Mouse (Mus musculus): ENCODE results near the gene Npb. TPM values are rescaled to one million over a fixed set of nuclear protein-coding genes. Genes with fewer than 3 reads are reported as not detected.

Gene Npb
- polyA plus RNA-seq, 1 experiment from 2014 or later: 0.63 TPM

GRCm38 (mm10) chr11:120575046-120575445 is 33.2 kb upstream of the Npb start:
- WGBS: 84% methylated on average over 2 of the region's 2 CpGs
- Histone ChIP-seq H3K4me3 (0 out of 2 replicates have a peak overlapping the region, but pooled peaks have one; percentile 100), H3K27me3 (ENCODE audit: insufficient read depth, poor library complexity, severe bottlenecking) (no peaks in the 10 kb centered on the region), H3K27ac (no peak overlapping the region), H3K9me3 (no peaks in the 10 kb centered on the region), H3K36me3 (peaks cover 48% of the 10 kb centered on the region), H3K4me1 (replicated peaks) (peaks cover 50% of the 10 kb centered on the region)
- no peak for DNase-seq (ENCODE audit: low spot score)

GRCm38 (mm10) chr11:120575940-120576339 is 32.3 kb upstream of the Npb start:
- no peak overlapping the region for H3K27ac ChIP-seq
- H3K4me1 ChIP-seq (replicated peaks): peaks cover 51% of the 10 kb centered on the region
- no peak for DNase-seq (ENCODE audit: low spot score)
- H3K9me3 ChIP-seq: no peaks in the 10 kb centered on the region
- H3K27me3 ChIP-seq (ENCODE audit: insufficient read depth, poor library complexity, severe bottlenecking): no peaks in the 10 kb centered on the region
- no peak overlapping the region for H3K4me3 ChIP-seq
- peaks cover 42% of the 10 kb centered on the region for H3K36me3 ChIP-seq

- Histone ChIP-seq H3K36me3 (peaks cover 36% of the 10 kb centered on the region), H3K4me3 (peak overlapping the region; percentile 10; the same call in 1 of the 2 replicates), H3K9me3 (no peaks in the 10 kb centered on the region), H3K27me3 (ENCODE audit: insufficient read depth, poor library complexity, severe bottlenecking) (no peaks in the 10 kb centered on the region), H3K27ac (no peak overlapping the region), H3K4me1 (replicated peaks) (peaks cover 47% of the 10 kb centered on the region)
- 89% methylated on average over 3 of the region's 3 CpGs for WGBS
- DNase-seq (ENCODE audit: low spot score): no peak
These were observed 31.8 kb upstream of the Npb start for GRCm38 (mm10) chr11:120576365-120576981.

GRCm38 (mm10) chr11:120577211-120578023 is 30.9 kb upstream of the Npb start:
- Histone ChIP-seq H3K4me3 (peak overlapping the region; percentile 10), H3K4me1 (replicated peaks) (peaks cover 50% of the 10 kb centered on the region), H3K27ac (0 out of 2 replicates have a peak overlapping the region, but pooled peaks have one; percentile 99), H3K36me3 (peaks cover 35% of the 10 kb centered on the region), H3K27me3 (ENCODE audit: insufficient read depth, poor library complexity, severe bottlenecking) (no peaks in the 10 kb centered on the region), H3K9me3 (no peaks in the 10 kb centered on the region)
- 83% methylated on average over 7 of the region's 7 CpGs for WGBS
- DNase-seq (ENCODE audit: low spot score): no peak

- Histone ChIP-seq H3K27me3 (ENCODE audit: insufficient read depth, poor library complexity, severe bottlenecking) (no peaks in the 10 kb centered on the region), H3K4me1 (replicated peaks) (peaks cover 52% of the 10 kb centered on the region), H3K36me3 (peaks cover 41% of the 10 kb centered on the region), H3K4me3 (no peak overlapping the region; the same call in 1 of the 2 replicates), H3K27ac (peak overlapping the region; percentile 99), H3K9me3 (no peaks in the 10 kb centered on the region)
- DNase-seq (ENCODE audit: low spot score): no peak
- 91% methylated on average over 10 of the region's 10 CpGs for WGBS
These were observed 30.1 kb upstream of the Npb start for GRCm38 (mm10) chr11:120578024-120578693.

GRCm38 (mm10) chr11:120578694-120579243 is 29.5 kb upstream of the Npb start:
- H3K27ac ChIP-seq: peak overlapping the region; percentile 99
- DNase-seq (ENCODE audit: low spot score): peak; percentile 31
- peaks cover 51% of the 10 kb centered on the region for H3K4me1 ChIP-seq (replicated peaks)
- WGBS: 83% methylated on average over 11 of the region's 11 CpGs
- H3K36me3 ChIP-seq: peaks cover 47% of the 10 kb centered on the region
- peak overlapping the region; percentile 93 for H3K4me3 ChIP-seq
- H3K27me3 ChIP-seq (ENCODE audit: insufficient read depth, poor library complexity, severe bottlenecking): no peaks in the 10 kb centered on the region
- H3K9me3 ChIP-seq: peaks cover under 1% of the 10 kb centered on the region

GRCm38 (mm10) chr11:120579316-120580107 is 28.8 kb upstream of the Npb start:
- peak overlapping the region; percentile 99 for H3K27ac ChIP-seq
- H3K4me1 ChIP-seq (replicated peaks): peaks cover 44% of the 10 kb centered on the region
- 61% methylated on average over 15 of the region's 15 CpGs for WGBS
- H3K4me3 ChIP-seq: peak overlapping the region; percentile 93
- H3K9me3 ChIP-seq: peaks cover 4% of the 10 kb centered on the region
- DNase-seq (ENCODE audit: low spot score): peak; percentile 88
- H3K36me3 ChIP-seq: peaks cover 54% of the 10 kb centered on the region
- no peaks in the 10 kb centered on the region for H3K27me3 ChIP-seq (ENCODE audit: insufficient read depth, poor library complexity, severe bottlenecking)

GRCm38 (mm10) chr11:120580190-120580589 is 28.1 kb upstream of the Npb start:
- DNase-seq (ENCODE audit: low spot score): no peak
- peaks cover 4% of the 10 kb centered on the region for H3K9me3 ChIP-seq
- peak overlapping the region; percentile 93 for H3K4me3 ChIP-seq
- H3K27me3 ChIP-seq (ENCODE audit: insufficient read depth, poor library complexity, severe bottlenecking): no peaks in the 10 kb centered on the region
- H3K36me3 ChIP-seq: peaks cover 61% of the 10 kb centered on the region
- peaks cover 40% of the 10 kb centered on the region for H3K4me1 ChIP-seq (replicated peaks)
- WGBS: 67% methylated on average over 7 of the region's 7 CpGs
- H3K27ac ChIP-seq: peak overlapping the region; percentile 99

GRCm38 (mm10) chr11:120580871-120581331 is 27.4 kb upstream of the Npb start:
- DNase-seq (ENCODE audit: low spot score): peak; percentile 44
- Histone ChIP-seq H3K27ac (peak overlapping the region; percentile 99), H3K4me1 (replicated peaks) (peaks cover 40% of the 10 kb centered on the region), H3K27me3 (ENCODE audit: insufficient read depth, poor library complexity, severe bottlenecking) (no peaks in the 10 kb centered on the region), H3K4me3 (peak overlapping the region; percentile 93), H3K9me3 (peaks cover 4% of the 10 kb centered on the region), H3K36me3 (peaks cover 68% of the 10 kb centered on the region)
- under 1% methylated on average over 44 of the region's 44 CpGs for WGBS

- Histone ChIP-seq H3K36me3 (peaks cover 76% of the 10 kb centered on the region), H3K27ac (peak within 1 kb of the TSS; percentile 99), H3K27me3 (ENCODE audit: insufficient read depth, poor library complexity, severe bottlenecking) (no peaks in the 10 kb centered on the region), H3K9me3 (peaks cover 4% of the 10 kb centered on the region), H3K4me3 (peak within 1 kb of the TSS; percentile 93), H3K4me1 (replicated peaks) (peaks cover 40% of the 10 kb centered on the region)
- 5% methylated on average over 75 of the region's 75 CpGs for WGBS
- peak; percentile 90 for DNase-seq (ENCODE audit: low spot score)
These were observed 26.6 kb upstream of the Npb start, which contains the start of gene Arhgdia for GRCm38 (mm10) chr11:120581490-120582267. TSS of gene Arhgdia (minus strand) at chr11:120581624.

GRCm38 (mm10) chr11:120582268-120582981 is 25.9 kb upstream of the Npb start:
- WGBS: 76% methylated on average over 8 of the region's 8 CpGs
- Histone ChIP-seq H3K36me3 (peaks cover 77% of the 10 kb centered on the region), H3K27ac (peak overlapping the region; percentile 99), H3K27me3 (ENCODE audit: insufficient read depth, poor library complexity, severe bottlenecking) (no peaks in the 10 kb centered on the region), H3K4me1 (replicated peaks) (peaks cover 40% of the 10 kb centered on the region), H3K9me3 (peaks cover 4% of the 10 kb centered on the region), H3K4me3 (peak overlapping the region; percentile 93)
- DNase-seq (ENCODE audit: low spot score): no peak

Measured in hindbrain, embryonic 10.5 days (tissue).